Mouse (Mus musculus) thymus, postnatal 25 days (tissue): ENCODE measurements around the gene Cse1l.

ENCODE experiments used
- DNase-seq: peaks from one replicate; pipeline ENCODE4 v3.0.0; 2022

The Cse1l gene

GRCm38 (mm10) chr2:166905711-166906522 is at the start of gene Cse1l:
Gene Cse1l, plus strand, starts transcription at chr2:166906040.
- DNase-seq: peak; percentile 98

DNA sequence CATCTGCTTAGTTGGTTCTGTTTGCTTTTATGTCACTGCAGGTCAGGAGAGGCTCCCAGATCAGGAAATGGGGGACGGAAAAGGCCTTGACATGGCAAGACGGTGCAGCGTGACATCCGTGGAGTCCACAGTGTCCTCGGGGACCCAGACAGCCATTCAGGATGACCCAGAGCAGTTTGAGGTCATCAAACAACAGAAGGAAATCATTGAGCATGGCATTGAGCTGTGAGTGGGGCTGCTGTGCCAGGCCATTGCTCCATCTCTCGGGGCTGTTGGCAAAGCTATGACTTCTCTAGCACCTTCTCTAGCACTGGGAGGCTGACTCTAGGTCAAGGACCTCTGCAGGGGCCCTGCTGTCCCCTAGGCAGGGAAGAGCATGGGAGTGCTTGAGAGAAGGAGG is 49.5 kb upstream of the Cse1l start:
- DNase-seq: no peak

DNA sequence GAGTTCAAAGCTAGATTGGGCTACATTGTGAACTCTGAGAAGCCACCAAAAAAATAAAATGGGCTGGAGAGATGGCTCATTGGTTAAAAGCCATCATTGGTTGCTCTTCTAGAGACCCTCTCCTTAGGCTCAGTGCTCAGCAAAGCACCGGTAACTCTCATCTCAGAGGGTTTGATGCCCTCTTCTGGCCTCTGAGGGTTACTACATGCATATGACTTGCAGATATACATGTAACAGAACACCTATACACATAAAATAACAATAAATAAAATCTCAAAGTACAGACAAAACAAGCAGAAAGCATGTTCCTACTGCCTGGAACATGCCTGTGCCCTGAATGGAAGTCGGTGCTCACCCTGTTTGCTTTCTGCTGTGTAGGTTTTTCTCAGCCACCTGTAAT is 48.7 kb upstream of the Cse1l start:
- peak; percentile 21 for DNase-seq

DNA sequence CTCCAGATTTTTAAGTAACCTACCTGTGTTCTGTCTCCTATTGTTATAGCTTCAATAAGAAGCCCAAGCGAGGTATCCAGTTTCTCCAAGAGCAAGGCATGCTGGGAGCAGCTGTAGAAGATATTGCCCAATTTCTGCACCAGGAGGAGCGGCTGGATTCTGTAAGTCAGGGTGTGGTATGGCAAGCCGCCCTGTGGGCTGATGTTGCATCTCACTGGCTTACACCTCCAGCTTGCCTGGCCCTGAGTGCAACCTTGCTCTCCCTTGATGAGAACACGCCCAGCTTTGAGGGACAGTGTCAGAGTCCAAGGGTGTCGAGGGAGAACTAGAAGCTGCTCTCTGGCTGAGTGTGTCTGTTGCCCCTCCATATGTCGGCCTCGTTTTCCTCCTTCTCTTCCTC is 46.6 kb upstream of the Cse1l start:
- DNase-seq: no peak

DNA sequence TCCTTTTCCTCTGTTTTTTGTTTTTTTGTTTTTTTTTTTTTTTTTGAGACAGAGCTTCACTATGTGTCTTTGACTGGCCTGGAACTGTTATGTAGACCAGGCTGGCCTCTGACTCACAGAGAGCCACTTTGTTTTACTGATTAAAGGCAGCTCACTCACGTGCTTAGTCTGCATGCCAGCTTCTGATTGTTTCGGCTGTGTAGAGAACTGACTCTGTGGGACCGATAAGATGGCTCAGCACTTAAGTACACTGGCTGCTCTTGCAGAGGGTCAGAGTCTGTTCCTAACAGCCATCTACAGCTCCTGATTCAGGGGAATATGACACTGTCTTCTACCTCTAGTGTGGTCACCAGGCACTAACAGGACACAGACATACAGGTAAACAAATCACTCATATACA is 43.3 kb upstream of the Cse1l start:
- no peak for DNase-seq

- no peak for DNase-seq
These were observed 40.4 kb upstream of the Cse1l start for GRCm38 (mm10) chr2:166865476-166865875.

GRCm38 (mm10) chr2:166870271-166870865 is 35.5 kb upstream of the Cse1l start:
- no peak for DNase-seq

GRCm38 (mm10) chr2:166870899-166871298 is 34.9 kb upstream of the Cse1l start:
- DNase-seq: no peak

- no peak for DNase-seq
These were observed 31.1 kb upstream of the Cse1l start for GRCm38 (mm10) chr2:166874675-166875280.

GRCm38 (mm10) chr2:166875561-166875960 is 30.3 kb upstream of the Cse1l start:
- DNase-seq: peak; percentile 15

DNA sequence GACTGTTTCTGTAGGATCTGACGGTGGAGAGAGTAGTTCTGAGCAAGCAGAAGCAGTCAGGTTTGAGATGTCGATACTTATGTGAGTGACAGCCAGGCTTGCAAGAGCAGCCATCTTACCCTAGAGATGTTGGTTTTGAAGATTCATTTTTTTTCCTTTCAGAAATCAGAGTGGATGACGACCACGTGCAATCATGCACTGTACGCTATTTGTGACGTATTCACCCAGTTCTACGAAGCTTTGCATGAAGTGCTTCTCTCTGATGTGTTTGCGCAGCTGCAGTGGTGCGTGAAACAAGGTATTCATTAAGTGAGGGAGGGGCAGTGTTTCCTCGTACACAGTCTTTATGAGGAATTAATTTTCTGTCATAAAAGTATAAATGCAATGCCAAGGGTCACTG is 29.5 kb upstream of the Cse1l start:
- DNase-seq: no peak

DNA sequence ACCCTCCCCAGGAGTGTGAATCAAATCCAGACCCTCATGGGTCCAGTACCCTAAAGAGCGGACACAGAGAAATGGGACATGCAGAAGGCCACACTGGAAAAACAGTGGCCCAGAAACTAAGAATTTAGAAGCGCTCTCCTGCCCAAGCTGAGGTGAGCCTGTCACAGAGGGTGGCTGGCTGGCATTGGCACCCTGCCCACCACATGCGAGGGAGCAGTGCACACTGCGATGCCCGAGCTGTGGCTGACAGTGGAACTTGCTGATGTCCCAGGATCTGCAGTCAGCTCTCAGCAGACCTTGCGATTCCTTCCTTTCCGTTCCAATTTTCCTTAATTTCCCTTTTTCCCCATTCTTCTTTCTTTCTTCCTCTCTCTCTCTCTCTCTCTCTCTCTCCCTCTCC is 20.8 kb upstream of the Cse1l start:
- DNase-seq: no peak

GRCm38 (mm10) chr2:166885619-166886018 is 20.2 kb upstream of the Cse1l start:
- DNase-seq: no peak

GRCm38 (mm10) chr2:166886231-166886630 is 19.6 kb upstream of the Cse1l start:
- no peak for DNase-seq

- DNase-seq: no peak
These were observed 18.0 kb upstream of the Cse1l start for GRCm38 (mm10) chr2:166887816-166888215.

DNA sequence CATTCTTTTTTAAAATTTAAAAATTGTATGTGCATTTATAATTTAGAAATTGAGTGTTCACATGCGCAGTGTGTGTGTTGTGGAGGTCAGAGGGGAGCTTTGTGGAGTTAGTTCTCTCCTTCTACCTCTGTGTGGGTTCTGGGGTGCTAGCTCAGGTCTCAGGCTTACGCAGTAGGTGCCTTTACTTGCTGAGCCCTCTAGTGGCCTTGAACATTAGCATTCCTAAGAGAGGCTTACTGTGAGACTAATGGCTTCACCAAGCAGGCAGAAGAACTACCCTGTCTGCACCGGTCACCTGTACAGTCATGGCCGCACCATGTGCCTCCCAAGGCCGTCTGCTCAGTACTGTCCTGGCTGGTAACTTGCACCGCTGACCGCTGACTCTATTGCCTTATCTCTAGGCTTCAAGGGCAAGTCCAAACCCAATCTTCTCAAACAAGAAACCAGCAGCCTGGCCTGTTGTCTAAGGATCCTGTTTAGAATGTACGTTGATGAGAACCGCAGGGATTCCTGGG is 14.4 kb upstream of the Cse1l start:
- no peak for DNase-seq

- no peak for DNase-seq
These were observed 13.6 kb upstream of the Cse1l start for GRCm38 (mm10) chr2:166892158-166892680.

DNA sequence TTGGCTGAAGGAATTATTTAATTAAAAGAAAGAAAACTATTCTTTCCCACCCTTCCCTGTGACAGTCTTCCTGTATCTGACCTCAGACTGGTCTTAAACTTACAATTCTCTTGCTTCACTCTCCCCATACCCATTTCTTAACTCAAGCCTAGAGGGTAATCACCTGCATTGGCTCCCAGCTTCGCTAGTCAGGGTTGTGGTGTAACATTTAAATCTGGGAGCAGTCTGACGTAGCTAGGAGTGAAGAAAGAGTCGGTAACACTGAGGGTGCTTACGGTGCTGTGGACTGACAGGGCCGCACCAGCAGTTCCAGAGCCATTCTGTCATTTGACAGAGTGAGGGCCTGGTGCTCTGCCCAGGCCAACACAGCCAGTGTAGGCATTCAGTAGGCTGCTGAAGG is 12.8 kb upstream of the Cse1l start:
- DNase-seq: no peak

DNA sequence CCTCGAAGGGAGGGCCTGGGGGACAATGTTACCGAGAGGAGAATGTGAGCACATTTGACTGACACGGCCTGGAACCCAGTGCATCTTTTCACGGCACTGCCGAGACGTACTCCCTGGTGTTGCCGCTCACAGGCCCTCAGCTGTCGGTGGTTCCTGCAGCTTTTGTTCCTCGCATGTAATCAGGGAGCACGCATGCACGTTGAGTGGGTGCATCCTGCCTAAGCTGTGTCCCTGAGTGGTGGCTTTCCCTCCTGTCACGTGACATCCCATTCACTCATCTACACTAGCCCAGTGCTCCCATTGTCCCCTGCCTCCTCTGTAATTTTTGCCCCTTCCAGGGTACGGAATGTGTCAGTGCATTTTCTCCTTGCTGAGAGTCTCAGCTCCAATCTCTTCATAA is 9.5 kb upstream of the Cse1l start:
- DNase-seq: no peak

DNA sequence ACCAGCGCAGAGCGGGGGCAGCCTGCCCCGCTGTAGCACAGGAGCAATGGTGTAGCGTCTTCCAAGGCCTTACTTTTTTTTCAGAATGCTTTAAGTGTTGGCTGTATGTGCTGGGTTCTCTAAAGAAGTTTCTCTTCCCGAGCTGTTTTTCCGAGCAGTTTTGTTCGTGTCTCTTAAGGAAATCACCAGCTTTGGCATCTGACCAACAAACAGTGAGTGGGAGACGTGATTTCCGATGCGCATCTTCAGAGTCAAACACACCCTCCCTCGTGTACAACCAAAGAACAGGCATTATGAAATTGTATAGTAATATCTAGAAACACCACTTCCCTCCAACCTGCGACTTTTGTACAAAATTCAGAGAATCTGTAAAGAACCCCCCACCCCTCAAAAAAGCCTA is 8.9 kb upstream of the Cse1l start:
- no peak for DNase-seq

DNA sequence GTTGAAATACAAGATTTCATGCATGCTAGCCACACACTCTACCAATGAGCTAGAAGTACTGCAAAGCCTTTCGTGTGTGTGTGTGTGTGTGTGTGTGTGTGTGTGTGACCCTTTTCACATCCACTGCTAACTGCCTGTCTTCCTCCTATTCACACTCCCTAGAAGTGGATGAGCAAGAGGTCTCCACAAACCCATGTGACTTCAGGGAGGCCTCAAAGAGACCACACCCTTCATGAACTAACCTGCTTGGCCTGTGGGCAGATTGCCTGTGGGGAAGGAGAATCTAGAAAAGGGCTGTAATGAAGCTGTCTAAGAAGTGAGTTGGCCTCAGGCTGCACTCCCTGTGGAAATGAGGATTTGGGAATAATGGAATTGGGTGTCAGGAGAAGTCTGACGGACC is 6.7 kb upstream of the Cse1l start:
- DNase-seq: no peak

DNA sequence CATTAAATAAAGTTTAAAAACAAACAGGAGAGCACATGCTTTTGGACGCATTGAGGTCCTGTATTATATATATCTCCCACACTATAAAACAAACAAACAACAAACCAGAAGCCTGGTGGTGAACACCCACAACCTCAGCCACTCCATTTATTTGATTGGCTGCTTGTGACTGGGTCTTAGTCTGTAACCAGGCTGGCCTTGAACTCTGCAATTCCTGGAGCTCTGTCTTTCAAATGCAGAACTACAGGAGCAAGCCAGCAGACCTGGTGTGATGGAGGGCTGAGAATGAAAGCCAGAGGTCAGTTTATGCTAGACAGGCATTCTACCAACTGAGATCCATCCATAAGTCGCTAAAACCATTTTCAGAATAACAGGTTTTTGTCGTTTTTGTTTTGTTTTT is 6.1 kb upstream of the Cse1l start:
- no peak for DNase-seq

GRCm38 (mm10) chr2:166900792-166901505 is 4.9 kb upstream of the Cse1l start:
- no peak for DNase-seq
